Mouse (Mus musculus): ENCODE data around the gene Ankrd9. TPM values are rescaled to one million over a fixed set of nuclear protein-coding genes. Genes with fewer than 3 reads are reported as not detected.

The Ankrd9 gene
- polyA plus RNA-seq, 1 experiment from 2014 or later, result 12.1 TPM

DNA sequence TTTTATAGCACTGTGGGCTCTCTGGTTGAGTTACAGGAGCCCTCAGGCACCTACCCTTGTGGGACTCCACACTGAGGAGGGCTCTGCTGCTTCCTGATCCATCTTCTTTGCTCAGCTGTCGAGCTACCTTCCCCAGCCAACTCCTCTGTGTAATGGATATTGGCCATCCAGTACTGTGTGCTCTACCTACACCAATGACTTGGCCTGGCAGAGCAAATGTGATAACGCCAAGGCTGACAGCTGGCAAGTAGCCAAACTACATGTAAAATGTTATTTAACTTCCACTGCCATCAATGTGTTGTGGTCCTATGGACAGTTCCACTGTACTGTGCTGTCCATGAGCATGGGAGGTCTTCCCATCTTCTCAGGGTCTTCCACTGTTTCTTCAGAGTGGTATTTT, 16.9 kb downstream of the Ankrd9 start:
- 95% methylated on average over 2 of the region's 2 CpGs for WGBS
- Histone ChIP-seq H3K9me3 (ENCODE audit: control insufficient read depth, low read length) (no peaks in the 10 kb centered on the region), H3K27ac (ENCODE audit: low read depth, low read length) (no peak overlapping the region), H3K4me2 (ENCODE audit: low read depth) (no peak overlapping the region), H3K27me3 (ENCODE audit: control insufficient read depth, insufficient read depth, low read length) (no peaks in the 10 kb centered on the region), H3K9ac (ENCODE audit: low read length) (no peak overlapping the region), H3K4me3 (ENCODE audit: low read depth, low read length) (no peak overlapping the region), H3K36me3 (ENCODE audit: control insufficient read depth, insufficient read depth, low read length) (no peaks in the 10 kb centered on the region), H3K4me1 (ENCODE audit: control insufficient read depth, insufficient read depth, low read length) (no peaks in the 10 kb centered on the region)
- DNase-seq (ENCODE audit: low spot score) (no peak), ATAC-seq (ENCODE audit: insufficient read depth, low FRiP score, low TSS enrichment) (no peak)

DNA sequence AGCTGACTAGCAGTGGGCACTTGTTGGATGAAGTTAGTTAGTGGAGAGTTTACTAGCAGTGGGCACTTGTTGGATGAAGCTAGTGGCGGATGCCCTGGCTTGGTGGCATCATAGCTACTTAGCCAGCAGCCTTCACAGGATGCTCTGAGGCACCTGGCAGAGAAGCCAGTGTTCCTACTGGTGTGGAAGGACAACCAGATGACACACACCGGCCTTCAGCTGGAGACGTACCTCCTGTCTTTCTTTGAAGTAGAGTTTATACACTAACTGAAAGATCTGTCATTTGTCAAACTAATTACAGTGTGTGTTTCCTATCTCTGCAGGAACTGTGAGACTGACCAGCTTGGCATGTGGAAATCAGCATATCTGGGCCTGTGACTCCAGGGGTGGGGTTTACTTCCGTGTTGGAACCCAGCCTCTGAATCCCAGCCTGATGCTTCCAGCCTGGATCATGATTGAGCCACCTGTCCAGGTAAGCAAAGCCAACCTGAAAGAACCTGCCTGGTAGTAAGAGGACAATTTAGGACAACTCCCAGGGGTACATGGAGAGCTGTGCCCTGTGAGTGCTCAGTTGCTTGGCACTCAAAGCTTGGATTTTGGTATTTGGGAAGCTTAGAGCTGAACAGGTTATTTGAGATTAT, 24.4 kb downstream of the Ankrd9 start:
- DNase-seq (ENCODE audit: low spot score) (no peak), ATAC-seq (ENCODE audit: insufficient read depth, low FRiP score, low TSS enrichment) (no peak)
- H3K27me3 ChIP-seq (ENCODE audit: control insufficient read depth, insufficient read depth, low read length), result no peaks in the 10 kb centered on the region
- no peak overlapping the region for H3K9ac ChIP-seq (ENCODE audit: low read length)
- no peaks in the 10 kb centered on the region for H3K4me1 ChIP-seq (ENCODE audit: control insufficient read depth, insufficient read depth, low read length)
- H3K36me3 ChIP-seq (ENCODE audit: control insufficient read depth, insufficient read depth, low read length), result no peaks in the 10 kb centered on the region
- H3K9me3 ChIP-seq (ENCODE audit: control insufficient read depth, low read length), result no peaks in the 10 kb centered on the region
- no peak overlapping the region for H3K4me2 ChIP-seq (ENCODE audit: low read depth)
- H3K27ac ChIP-seq (ENCODE audit: low read depth, low read length), result no peak overlapping the region
- WGBS, result 77% methylated on average over 4 of the region's 4 CpGs
- H3K4me3 ChIP-seq (ENCODE audit: low read depth, low read length), result no peak overlapping the region

DNA sequence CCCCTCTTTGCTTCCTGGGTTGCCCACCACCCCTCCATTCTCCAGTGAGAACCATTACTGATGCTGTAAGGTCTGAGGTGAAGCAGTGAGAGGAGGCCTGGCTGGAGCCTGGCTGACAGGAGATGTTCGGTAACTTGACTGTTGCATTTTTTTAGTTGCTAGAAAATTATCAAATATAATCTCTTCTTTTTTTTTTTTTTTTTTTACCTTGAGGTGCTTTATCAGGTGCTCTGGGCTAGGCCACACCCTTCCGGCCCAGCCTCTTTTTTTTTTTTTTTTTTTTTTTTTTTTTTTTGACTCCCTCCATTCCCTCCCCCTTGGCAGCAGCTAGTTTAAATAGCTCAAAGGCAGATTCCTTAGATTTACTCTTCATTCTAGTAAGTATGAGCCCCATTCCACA, 24.9 kb downstream of the Ankrd9 start:
- 90% methylated on average over 2 of the region's 2 CpGs for WGBS
- DNase-seq (ENCODE audit: low spot score), result no peak

GRCm38 (mm10) chr12:110953443-110953842, 25.4 kb downstream of the Ankrd9 start:
- ATAC-seq (ENCODE audit: insufficient read depth, low FRiP score, low TSS enrichment) (no peak), DNase-seq (ENCODE audit: low spot score) (no peak)
- 93% methylated on average over 3 of the region's 3 CpGs for WGBS
- no peak overlapping the region for H3K4me3 ChIP-seq (ENCODE audit: low read depth, low read length)
- H3K9ac ChIP-seq (ENCODE audit: low read length), result no peak overlapping the region
- no peak overlapping the region for H3K4me2 ChIP-seq (ENCODE audit: low read depth)
- H3K27ac ChIP-seq (ENCODE audit: low read depth, low read length), result no peak overlapping the region
- H3K4me1 ChIP-seq (ENCODE audit: control insufficient read depth, insufficient read depth, low read length), result no peaks in the 10 kb centered on the region
- no peaks in the 10 kb centered on the region for H3K36me3 ChIP-seq (ENCODE audit: control insufficient read depth, insufficient read depth, low read length)
- H3K27me3 ChIP-seq (ENCODE audit: control insufficient read depth, insufficient read depth, low read length), result no peaks in the 10 kb centered on the region
- H3K9me3 ChIP-seq (ENCODE audit: control insufficient read depth, low read length), result no peaks in the 10 kb centered on the region

More for the DNA sequence above, 24.9 kb downstream of the Ankrd9 start:
- Histone ChIP-seq H3K9ac (ENCODE audit: low read length) (no peak overlapping the region), H3K4me3 (ENCODE audit: low read depth, low read length) (no peak overlapping the region), H3K27me3 (ENCODE audit: control insufficient read depth, insufficient read depth, low read length) (no peaks in the 10 kb centered on the region), H3K27ac (ENCODE audit: low read depth, low read length) (no peak overlapping the region), H3K4me1 (ENCODE audit: control insufficient read depth, insufficient read depth, low read length) (no peaks in the 10 kb centered on the region), H3K4me2 (ENCODE audit: low read depth) (no peak overlapping the region), H3K36me3 (ENCODE audit: control insufficient read depth, insufficient read depth, low read length) (no peaks in the 10 kb centered on the region), H3K9me3 (ENCODE audit: control insufficient read depth, low read length) (no peaks in the 10 kb centered on the region)
- ATAC-seq (ENCODE audit: insufficient read depth, low FRiP score, low TSS enrichment), result no peak

- H3K4me1 ChIP-seq (ENCODE audit: control insufficient read depth, insufficient read depth, low read length), result no peaks in the 10 kb centered on the region
- no peaks in the 10 kb centered on the region for H3K9me3 ChIP-seq (ENCODE audit: control insufficient read depth, low read length)
- DNase-seq (ENCODE audit: low spot score) (no peak), ATAC-seq (ENCODE audit: insufficient read depth, low FRiP score, low TSS enrichment) (no peak)
- no peaks in the 10 kb centered on the region for H3K27me3 ChIP-seq (ENCODE audit: control insufficient read depth, insufficient read depth, low read length)
- no peak overlapping the region for H3K4me3 ChIP-seq (ENCODE audit: low read depth, low read length)
- no peaks in the 10 kb centered on the region for H3K36me3 ChIP-seq (ENCODE audit: control insufficient read depth, insufficient read depth, low read length)
- H3K4me2 ChIP-seq (ENCODE audit: low read depth), result no peak overlapping the region
- H3K27ac ChIP-seq (ENCODE audit: low read depth, low read length), result no peak overlapping the region
- H3K9ac ChIP-seq (ENCODE audit: low read length), result no peak overlapping the region
- 86% methylated on average over 6 of the region's 6 CpGs for WGBS
Observed at GRCm38 (mm10) chr12:110952628-110953385, 26.0 kb downstream of the Ankrd9 start.

DNA sequence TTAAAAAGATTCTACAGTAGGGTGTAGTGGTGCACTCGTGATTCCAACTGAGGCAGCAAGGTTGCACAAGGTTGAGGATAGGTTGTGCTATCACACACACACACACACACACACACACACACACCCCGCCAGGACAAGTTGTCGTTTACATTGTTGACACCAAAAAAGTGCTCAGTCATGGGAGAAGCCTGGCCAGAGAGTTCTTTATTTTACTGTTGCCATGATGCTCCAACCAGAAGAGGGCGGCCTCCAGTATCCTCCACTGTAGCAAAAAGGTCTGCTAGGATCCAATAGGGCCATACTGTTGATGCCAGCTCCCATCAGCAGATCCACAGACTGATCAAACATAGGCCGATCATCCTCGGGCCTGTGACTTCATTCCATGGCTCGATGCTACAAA, 27.6 kb downstream of the Ankrd9 start:
- ATAC-seq (ENCODE audit: insufficient read depth, low FRiP score, low TSS enrichment) (no peak), DNase-seq (ENCODE audit: low spot score) (no peak)
- 92% methylated on average over 7 of the region's 7 CpGs for WGBS
- Histone ChIP-seq H3K4me2 (ENCODE audit: low read depth) (no peak overlapping the region), H3K9ac (ENCODE audit: low read length) (no peak overlapping the region), H3K4me3 (ENCODE audit: low read depth, low read length) (no peak overlapping the region), H3K27ac (ENCODE audit: low read depth, low read length) (no peak overlapping the region), H3K36me3 (ENCODE audit: control insufficient read depth, insufficient read depth, low read length) (no peaks in the 10 kb centered on the region; the same call in 1 of the 2 replicates), H3K9me3 (ENCODE audit: control insufficient read depth, low read length) (no peaks in the 10 kb centered on the region), H3K4me1 (ENCODE audit: control insufficient read depth, insufficient read depth, low read length) (no peaks in the 10 kb centered on the region), H3K27me3 (ENCODE audit: control insufficient read depth, insufficient read depth, low read length) (no peaks in the 10 kb centered on the region)

- Histone ChIP-seq H3K4me2 (ENCODE audit: low read depth) (no peak overlapping the region), H3K36me3 (ENCODE audit: control insufficient read depth, insufficient read depth, low read length) (no peaks in the 10 kb centered on the region; the same call in 1 of the 2 replicates), H3K9ac (ENCODE audit: low read length) (no peak overlapping the region), H3K9me3 (ENCODE audit: control insufficient read depth, low read length) (no peaks in the 10 kb centered on the region), H3K27ac (ENCODE audit: low read depth, low read length) (no peak overlapping the region), H3K27me3 (ENCODE audit: control insufficient read depth, insufficient read depth, low read length) (no peaks in the 10 kb centered on the region), H3K4me3 (ENCODE audit: low read depth, low read length) (no peak overlapping the region), H3K4me1 (ENCODE audit: control insufficient read depth, insufficient read depth, low read length) (no peaks in the 10 kb centered on the region)
- DNase-seq (ENCODE audit: low spot score), result no peak
- no peak for ATAC-seq (ENCODE audit: insufficient read depth, low FRiP score, low TSS enrichment)
- 79% methylated on average over 4 of the region's 4 CpGs for WGBS
Observed at GRCm38 (mm10) chr12:110950151-110950550, 28.7 kb downstream of the Ankrd9 start.

GRCm38 (mm10) chr12:110949410-110949809, 29.4 kb downstream of the Ankrd9 start:
- ATAC-seq (ENCODE audit: insufficient read depth, low FRiP score, low TSS enrichment), result no peak
- 100% methylated on average over 1 of the region's 1 CpGs for WGBS
- H3K4me3 ChIP-seq (ENCODE audit: low read depth, low read length), result no peak overlapping the region

DNA sequence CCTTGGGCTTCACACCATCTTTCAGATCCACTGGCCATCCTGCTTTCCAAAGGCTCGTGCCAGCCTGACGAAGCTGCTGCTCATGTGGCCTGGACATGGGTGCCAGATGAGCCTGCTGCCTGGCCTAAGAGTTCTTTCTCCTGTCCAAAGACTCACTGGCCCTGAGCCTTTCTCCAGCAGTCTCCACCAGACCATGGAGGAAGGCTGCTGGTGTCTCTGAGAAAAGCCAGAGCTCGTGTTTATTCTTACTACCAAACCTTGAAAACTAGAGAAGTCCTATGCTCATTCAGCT, 30.0 kb downstream of the Ankrd9 start:
- Histone ChIP-seq H3K4me1 (ENCODE audit: control insufficient read depth, insufficient read depth, low read length) (no peaks in the 10 kb centered on the region), H3K4me3 (ENCODE audit: low read depth, low read length) (no peak overlapping the region), H3K27me3 (ENCODE audit: control insufficient read depth, insufficient read depth, low read length) (no peaks in the 10 kb centered on the region), H3K4me2 (ENCODE audit: low read depth) (no peak overlapping the region), H3K36me3 (ENCODE audit: control insufficient read depth, insufficient read depth, low read length) (no peaks in the 10 kb centered on the region; the same call in 1 of the 2 replicates), H3K9ac (ENCODE audit: low read length) (no peak overlapping the region), H3K9me3 (ENCODE audit: control insufficient read depth, low read length) (no peaks in the 10 kb centered on the region), H3K27ac (ENCODE audit: low read depth, low read length) (no peak overlapping the region)
- WGBS, result 92% methylated on average over 3 of the region's 3 CpGs
- ATAC-seq (ENCODE audit: insufficient read depth, low FRiP score, low TSS enrichment), result no peak
- no peak for DNase-seq (ENCODE audit: low spot score)

More at GRCm38 (mm10) chr12:110949410-110949809, 29.4 kb downstream of the Ankrd9 start:
- no peak overlapping the region for H3K4me2 ChIP-seq (ENCODE audit: low read depth)
- no peaks in the 10 kb centered on the region for H3K9me3 ChIP-seq (ENCODE audit: control insufficient read depth, low read length)
- H3K36me3 ChIP-seq (ENCODE audit: control insufficient read depth, insufficient read depth, low read length), result no peaks in the 10 kb centered on the region; the same call in 1 of the 2 replicates
- no peaks in the 10 kb centered on the region for H3K4me1 ChIP-seq (ENCODE audit: control insufficient read depth, insufficient read depth, low read length)
- no peaks in the 10 kb centered on the region for H3K27me3 ChIP-seq (ENCODE audit: control insufficient read depth, insufficient read depth, low read length)
- H3K9ac ChIP-seq (ENCODE audit: low read length), result no peak overlapping the region
- no peak for DNase-seq (ENCODE audit: low spot score)
- no peak overlapping the region for H3K27ac ChIP-seq (ENCODE audit: low read depth, low read length)
